Mouse (Mus musculus): ENCODE data around the gene Prune1. TPM values are rescaled to one million over a fixed set of nuclear protein-coding genes. Genes with fewer than 3 reads are reported as not detected.

The Prune1 gene
- polyA plus RNA-seq, 1 experiment from 2014 or later, result 66.7 TPM

DNA sequence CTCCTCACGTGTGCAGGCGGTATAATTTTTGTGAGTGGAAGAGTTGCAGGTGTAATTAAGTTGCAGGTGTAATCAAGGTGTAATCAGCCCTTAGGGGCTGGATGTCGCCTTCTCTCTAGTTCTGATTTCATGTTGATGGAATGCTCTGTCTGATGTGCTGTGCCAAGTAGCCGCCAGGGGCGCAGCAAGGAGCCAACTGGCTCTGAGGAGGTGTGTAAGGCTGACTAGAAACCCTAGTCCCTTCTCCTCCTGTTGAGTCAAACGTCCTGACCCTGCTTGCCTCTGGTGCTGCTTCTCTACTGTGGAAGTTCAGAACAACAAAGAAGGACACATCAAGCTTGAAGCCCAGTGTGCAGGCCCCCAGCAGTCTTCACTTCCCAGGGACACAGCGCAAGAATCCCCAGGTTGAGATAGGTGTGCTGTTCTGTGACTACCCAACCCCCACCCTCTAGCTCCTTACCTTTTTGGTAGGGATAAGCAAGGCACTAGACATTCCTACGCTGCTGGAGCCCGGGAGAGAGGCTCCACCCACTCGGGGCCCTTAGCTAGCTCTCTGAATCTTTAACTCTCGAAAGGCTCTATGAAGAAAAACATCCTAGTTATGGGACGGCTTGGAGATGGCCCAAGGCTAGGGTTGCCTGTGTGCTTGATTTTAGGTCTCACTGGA is 35.7 kb upstream of the Prune1 start:
- ATAC-seq (ENCODE audit: low read depth), result peak; percentile 29; the same call in 1 of the 2 replicates
- peaks cover 12% of the 10 kb centered on the region; the same call in 1 of the 2 replicates for H3K4me1 ChIP-seq (ENCODE audit: control insufficient read depth, insufficient read depth, low read length)

GRCm38 (mm10) chr3:95315844-95316550 is 34.1 kb upstream of the Prune1 start:
- Histone ChIP-seq H3K4me1 (ENCODE audit: control insufficient read depth, insufficient read depth, low read length) (peaks cover 12% of the 10 kb centered on the region; the same call in 1 of the 2 replicates), H3K9ac (replicated peaks; ENCODE audit: low read depth, low read length) (peak overlapping the region; percentile 99), H3K27me3 (ENCODE audit: control insufficient read depth, insufficient read depth, low read length) (no peaks in the 10 kb centered on the region), H3K36me3 (ENCODE audit: control insufficient read depth, insufficient read depth, low read length) (peaks cover 8% of the 10 kb centered on the region), H3K27ac (ENCODE audit: low read depth, low read length) (peak overlapping the region; percentile 85), H3K9me3 (ENCODE audit: control insufficient read depth, low read length) (no peaks in the 10 kb centered on the region), H3K4me3 (ENCODE audit: low read depth, low read length) (peak overlapping the region; percentile 90), H3K4me2 (ENCODE audit: low read depth, low read length) (peak overlapping the region; percentile 43)
- WGBS, result 15% methylated on average over 9 of the region's 9 CpGs
- no peak for ATAC-seq (ENCODE audit: low read depth)

More for the DNA sequence above, 35.7 kb upstream of the Prune1 start:
- Histone ChIP-seq H3K27ac (ENCODE audit: low read depth, low read length) (no peak overlapping the region), H3K27me3 (ENCODE audit: control insufficient read depth, insufficient read depth, low read length) (no peaks in the 10 kb centered on the region), H3K4me2 (ENCODE audit: low read depth, low read length) (no peak overlapping the region), H3K36me3 (ENCODE audit: control insufficient read depth, insufficient read depth, low read length) (peaks cover 24% of the 10 kb centered on the region), H3K9ac (replicated peaks; ENCODE audit: low read depth, low read length) (no peak overlapping the region), H3K9me3 (ENCODE audit: control insufficient read depth, low read length) (no peaks in the 10 kb centered on the region), H3K4me3 (ENCODE audit: low read depth, low read length) (no peak overlapping the region)
- WGBS, result 27% methylated on average over 12 of the region's 12 CpGs

DNA sequence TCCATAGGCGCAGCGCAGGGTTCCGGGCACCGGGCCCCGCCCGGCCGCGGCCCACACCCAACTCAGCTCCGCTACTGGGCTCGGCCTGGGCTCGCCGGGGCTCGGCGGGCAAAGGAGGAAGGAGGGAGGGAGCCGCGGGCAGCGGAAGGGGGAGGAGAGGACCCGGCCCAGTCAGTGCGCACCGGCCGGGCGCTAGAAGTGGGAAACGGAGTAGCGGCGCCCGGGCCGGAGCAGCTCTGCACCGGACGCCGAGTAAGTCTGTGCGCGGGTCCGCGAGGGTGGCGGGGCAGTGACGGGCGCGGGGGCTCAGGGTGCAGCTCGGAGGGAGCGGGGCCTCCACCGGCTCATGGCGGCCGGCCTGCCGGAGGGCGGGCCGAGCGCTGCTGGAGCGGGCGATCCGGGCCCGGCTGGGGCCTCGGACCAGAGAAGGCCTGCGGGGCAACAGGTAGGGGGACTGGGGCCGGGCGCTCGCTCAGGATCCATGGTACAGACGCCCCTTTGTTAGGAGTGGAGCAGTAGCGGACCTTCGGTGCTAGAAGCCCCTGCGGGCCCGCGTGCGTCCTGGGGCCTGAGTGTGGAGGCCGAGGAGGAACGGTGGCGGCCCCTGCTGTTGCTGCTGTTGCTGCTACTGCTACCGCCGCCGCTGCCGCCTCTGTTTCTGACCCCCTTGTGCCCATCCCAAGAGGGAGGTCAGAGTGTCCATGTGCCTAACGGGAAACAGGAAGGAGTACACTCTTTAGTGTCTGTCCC is 33.4 kb upstream of the Prune1 start:
- no peaks in the 10 kb centered on the region for H3K9me3 ChIP-seq (ENCODE audit: control insufficient read depth, low read length)
- peak overlapping the region; percentile 85 for H3K27ac ChIP-seq (ENCODE audit: low read depth, low read length)
- peaks cover 12% of the 10 kb centered on the region; the same call in 1 of the 2 replicates for H3K4me1 ChIP-seq (ENCODE audit: control insufficient read depth, insufficient read depth, low read length)
- peaks cover 3% of the 10 kb centered on the region for H3K36me3 ChIP-seq (ENCODE audit: control insufficient read depth, insufficient read depth, low read length)
- peak overlapping the region; percentile 99 for H3K9ac ChIP-seq (replicated peaks; ENCODE audit: low read depth, low read length)
- peak overlapping the region; percentile 43 for H3K4me2 ChIP-seq (ENCODE audit: low read depth, low read length)
- H3K4me3 ChIP-seq (ENCODE audit: low read depth, low read length), result peak overlapping the region; percentile 90
- peak; percentile 91 for ATAC-seq (ENCODE audit: low read depth)
- under 1% methylated on average over 66 of the region's 71 CpGs for WGBS
- no peaks in the 10 kb centered on the region for H3K27me3 ChIP-seq (ENCODE audit: control insufficient read depth, insufficient read depth, low read length)

DNA sequence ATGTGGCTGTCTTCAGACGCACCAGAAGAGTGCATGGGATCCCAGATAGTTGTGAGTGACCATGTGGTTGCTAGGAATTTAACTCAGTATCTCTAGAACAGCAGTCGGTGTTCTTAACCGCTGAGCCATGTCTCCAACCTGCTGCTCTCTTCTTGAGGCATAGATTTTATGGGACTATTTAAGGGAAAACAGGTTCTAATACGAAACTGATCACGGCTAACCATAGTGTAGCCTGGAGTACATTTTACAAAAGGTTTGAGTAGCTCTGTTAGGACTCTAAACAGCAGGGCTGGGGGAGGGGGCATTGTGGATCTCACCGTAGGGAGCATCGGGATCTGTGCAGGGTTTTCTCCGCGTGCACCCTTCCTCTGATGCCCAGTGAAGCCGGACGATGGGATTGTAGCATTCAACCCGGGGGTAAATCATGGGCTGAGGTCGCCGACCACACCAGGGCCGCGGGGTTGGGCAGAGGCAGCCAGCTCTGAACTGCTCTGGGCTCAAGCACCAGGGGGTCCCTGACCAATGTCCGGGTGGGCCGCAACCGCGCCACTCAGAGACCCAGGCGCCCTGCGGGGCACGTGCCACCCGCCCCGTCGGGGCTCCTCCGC is 32.7 kb upstream of the Prune1 start, which contains the start of gene Cers2:
Gene Cers2, plus strand, starts transcription at position 306 of the 608 bp plus-strand sequence.
- peak within 1 kb of the TSS; percentile 43 for H3K4me2 ChIP-seq (ENCODE audit: low read depth, low read length)
- no peaks in the 10 kb centered on the region for H3K27me3 ChIP-seq (ENCODE audit: control insufficient read depth, insufficient read depth, low read length)
- H3K9ac ChIP-seq (replicated peaks; ENCODE audit: low read depth, low read length), result peak within 1 kb of the TSS; percentile 99
- H3K27ac ChIP-seq (ENCODE audit: low read depth, low read length), result peak within 1 kb of the TSS; percentile 85
- peak within 1 kb of the TSS; percentile 90 for H3K4me3 ChIP-seq (ENCODE audit: low read depth, low read length)
- ATAC-seq (ENCODE audit: low read depth), result peak; percentile 39; the same call in 1 of the 2 replicates
- H3K4me1 ChIP-seq (ENCODE audit: control insufficient read depth, insufficient read depth, low read length), result peaks cover 12% of the 10 kb centered on the region; the same call in 1 of the 2 replicates
- H3K9me3 ChIP-seq (ENCODE audit: control insufficient read depth, low read length), result no peaks in the 10 kb centered on the region
- no peaks in the 10 kb centered on the region for H3K36me3 ChIP-seq (ENCODE audit: control insufficient read depth, insufficient read depth, low read length)
- WGBS, result 2% methylated on average over 26 of the region's 27 CpGs

GRCm38 (mm10) chr3:95314075-95314474 is 32.2 kb upstream of the Prune1 start:
- Histone ChIP-seq H3K9ac (replicated peaks; ENCODE audit: low read depth, low read length) (no peak overlapping the region), H3K9me3 (ENCODE audit: control insufficient read depth, low read length) (no peaks in the 10 kb centered on the region), H3K27ac (ENCODE audit: low read depth, low read length) (no peak overlapping the region), H3K36me3 (ENCODE audit: control insufficient read depth, insufficient read depth, low read length) (no peaks in the 10 kb centered on the region), H3K4me1 (ENCODE audit: control insufficient read depth, insufficient read depth, low read length) (peaks cover 12% of the 10 kb centered on the region; the same call in 1 of the 2 replicates), H3K4me3 (ENCODE audit: low read depth, low read length) (no peak overlapping the region), H3K4me2 (ENCODE audit: low read depth, low read length) (no peak overlapping the region; the same call in 1 of the 2 replicates), H3K27me3 (ENCODE audit: control insufficient read depth, insufficient read depth, low read length) (no peaks in the 10 kb centered on the region)
- 74% methylated on average over 6 of the region's 6 CpGs for WGBS
- ATAC-seq (ENCODE audit: low read depth), result no peak

GRCm38 (mm10) chr3:95313476-95313875 is 31.6 kb upstream of the Prune1 start:
- no peak overlapping the region for H3K9ac ChIP-seq (replicated peaks; ENCODE audit: low read depth, low read length)
- no peak overlapping the region for H3K4me2 ChIP-seq (ENCODE audit: low read depth, low read length)
- no peaks in the 10 kb centered on the region for H3K27me3 ChIP-seq (ENCODE audit: control insufficient read depth, insufficient read depth, low read length)
- no peaks in the 10 kb centered on the region for H3K36me3 ChIP-seq (ENCODE audit: control insufficient read depth, insufficient read depth, low read length)
- 39% methylated on average over 7 of the region's 7 CpGs for WGBS
- no peak overlapping the region for H3K27ac ChIP-seq (ENCODE audit: low read depth, low read length)
- no peak overlapping the region for H3K4me3 ChIP-seq (ENCODE audit: low read depth, low read length)
- H3K9me3 ChIP-seq (ENCODE audit: control insufficient read depth, low read length), result no peaks in the 10 kb centered on the region
- H3K4me1 ChIP-seq (ENCODE audit: control insufficient read depth, insufficient read depth, low read length), result peaks cover 12% of the 10 kb centered on the region; the same call in 1 of the 2 replicates
- ATAC-seq (ENCODE audit: low read depth), result no peak

GRCm38 (mm10) chr3:95312623-95313022 is 30.7 kb upstream of the Prune1 start:
- 81% methylated on average over 6 of the region's 6 CpGs for WGBS
- ATAC-seq (ENCODE audit: low read depth), result no peak

GRCm38 (mm10) chr3:95310968-95311882 is 29.3 kb upstream of the Prune1 start:
- Histone ChIP-seq H3K36me3 (ENCODE audit: control insufficient read depth, insufficient read depth, low read length) (no peaks in the 10 kb centered on the region), H3K4me2 (ENCODE audit: low read depth, low read length) (no peak overlapping the region), H3K4me1 (ENCODE audit: control insufficient read depth, insufficient read depth, low read length) (peaks cover 4% of the 10 kb centered on the region; the same call in 1 of the 2 replicates), H3K27me3 (ENCODE audit: control insufficient read depth, insufficient read depth, low read length) (no peaks in the 10 kb centered on the region), H3K9ac (replicated peaks; ENCODE audit: low read depth, low read length) (no peak overlapping the region), H3K4me3 (ENCODE audit: low read depth, low read length) (no peak overlapping the region), H3K9me3 (ENCODE audit: control insufficient read depth, low read length) (no peaks in the 10 kb centered on the region), H3K27ac (ENCODE audit: low read depth, low read length) (no peak overlapping the region)
- no peak for ATAC-seq (ENCODE audit: low read depth)
- WGBS, result 66% methylated on average over 9 of the region's 9 CpGs

More at GRCm38 (mm10) chr3:95312623-95313022, 30.7 kb upstream of the Prune1 start:
- Histone ChIP-seq H3K27me3 (ENCODE audit: control insufficient read depth, insufficient read depth, low read length) (no peaks in the 10 kb centered on the region), H3K4me2 (ENCODE audit: low read depth, low read length) (no peak overlapping the region), H3K9me3 (ENCODE audit: control insufficient read depth, low read length) (no peaks in the 10 kb centered on the region), H3K4me1 (ENCODE audit: control insufficient read depth, insufficient read depth, low read length) (peaks cover 12% of the 10 kb centered on the region; the same call in 1 of the 2 replicates), H3K9ac (replicated peaks; ENCODE audit: low read depth, low read length) (no peak overlapping the region), H3K36me3 (ENCODE audit: control insufficient read depth, insufficient read depth, low read length) (no peaks in the 10 kb centered on the region), H3K4me3 (ENCODE audit: low read depth, low read length) (no peak overlapping the region), H3K27ac (ENCODE audit: low read depth, low read length) (no peak overlapping the region)

Data from neural tube, embryonic 14.5 days (tissue).